Mouse (Mus musculus): Measurements from ENCODE around the gene Galnt18.

- TF ChIP-seq ZNF384 (IDR thresholded peaks at IDR 0.05; ENCODE audit: low read depth, low read length) (no peak), ZC3H11A (IDR thresholded peaks at IDR 0.05; ENCODE audit: borderline replicate concordance, low read depth, low read length) (no peak)
Observed at GRCm38 (mm10) chr7:111736365-111736764, 43.4 kb downstream of the Galnt18 start.

Measured in ES-E14 (cell line).